Mouse (Mus musculus) heart, adult 2 months (tissue): ENCODE measurements around the gene Adamts7.

Source experiments
- CTCF ChIP-seq: fragments of 200-600 bp; IDR thresholded peaks from 2 replicates; pipeline ENCODE4 v1.8.1; 2022; ENCODE audit warnings: antibody characterized with exemption, mild to moderate bottlenecking, moderate library complexity
- POLR2A ChIP-seq: fragments of 200-500 bp; IDR thresholded peaks from 2 replicates; pipeline ENCODE4 v1.6.1; 2011; ENCODE audit warnings: mild to moderate bottlenecking, low read depth, low read length, control low read depth; ENCODE audit not compliant: insufficient read depth

DNA sequence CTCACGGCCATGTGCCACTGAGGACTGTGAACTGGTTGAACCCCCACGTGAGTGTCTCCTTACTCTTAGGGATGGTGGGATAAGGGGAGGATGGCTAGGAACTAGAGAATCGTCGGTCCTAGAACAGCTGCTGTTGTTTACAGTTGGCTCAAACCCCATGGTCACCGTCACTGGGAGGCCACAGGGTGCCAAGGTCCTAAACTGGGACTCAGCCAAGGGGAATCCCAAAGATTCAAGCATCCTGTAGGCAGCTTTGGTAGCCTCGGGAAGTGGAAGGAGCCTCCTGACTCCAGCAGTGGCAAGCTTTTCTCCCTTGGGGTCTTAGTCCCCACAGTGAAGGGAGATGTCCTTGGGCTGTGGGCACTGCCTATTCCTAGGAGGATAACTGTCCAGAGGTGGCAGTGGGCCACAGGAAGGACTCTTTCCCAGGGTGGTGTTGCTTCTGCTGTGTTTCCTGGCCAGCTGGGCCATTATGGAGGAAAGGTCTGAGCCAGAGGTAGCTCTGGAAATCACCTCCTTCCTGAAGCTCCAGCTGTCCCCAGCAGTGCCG, 34.3 kb downstream of the Adamts7 start:
- TF ChIP-seq POLR2A (no peak), CTCF (no peak)
